Mouse (Mus musculus) bone marrow, adult 2 months (tissue): Measurements from ENCODE around the gene Gtf2h3. TPM values are rescaled to one million over a fixed set of nuclear protein-coding genes. Genes with fewer than 3 reads are reported as not detected.

Experiments
- H3K27ac ChIP-seq: fragments of 200-500 bp; 2 replicates; pipeline ENCODE4 v1.5.1; 2012; ENCODE audit warnings: low read depth, mild to moderate bottlenecking, control low read depth, inconsistent platforms, low read length; ENCODE audit not compliant: control insufficient read depth, poor library complexity, insufficient read depth
- H3K4me1 ChIP-seq: fragments of 200-500 bp; 2 replicates; pipeline ENCODE4 v1.6.1; 2011; ENCODE audit warnings: low read length; ENCODE audit not compliant: control insufficient read depth, insufficient read depth
- H3K4me3 ChIP-seq: fragments of 200-500 bp; replicated peaks from 2 replicates; pipeline ENCODE3; 2011; ENCODE audit warnings: mild to moderate bottlenecking, low read depth, low read length, control low read depth; ENCODE audit not compliant: control insufficient read depth
- CTCF ChIP-seq: fragments of 200-500 bp; IDR thresholded peaks from 2 replicates; pipeline ENCODE4 v1.5.1; 2011; ENCODE audit warnings: low read length, control low read depth; ENCODE audit not compliant: control insufficient read depth, insufficient read depth
- POLR2A ChIP-seq: fragments of 200-500 bp; IDR thresholded peaks from 2 replicates; pipeline ENCODE4 v1.6.1; 2011; ENCODE audit warnings: low read depth, mild to moderate bottlenecking, control low read depth, low read length, borderline replicate concordance; ENCODE audit not compliant: control insufficient read depth
- whole genome bisulfite sequencing: fragments of 180-500 bp; shearing (Covaris S2); methylation state at CpG from one replicate; pipeline ENCODE4 v1.1.7; 2018; 5-methylcytosine and 5-hydroxymethylcytosine counted together
- polyA plus RNA-seq: library from polyadenylated mRNA; stranded (reverse); fragments of >200 nt; gene quantifications from 2 replicates; pipeline ENCODE4 v1.2.4, GENCODE M21; 2011; ENCODE audit warnings: low replicate concordance; ENCODE audit not compliant: missing spikeins, insufficient read depth, insufficient read length

Gene Gtf2h3
- polyA plus RNA-seq, result 7.8 and 8.3 TPM in 2 replicates

DNA sequence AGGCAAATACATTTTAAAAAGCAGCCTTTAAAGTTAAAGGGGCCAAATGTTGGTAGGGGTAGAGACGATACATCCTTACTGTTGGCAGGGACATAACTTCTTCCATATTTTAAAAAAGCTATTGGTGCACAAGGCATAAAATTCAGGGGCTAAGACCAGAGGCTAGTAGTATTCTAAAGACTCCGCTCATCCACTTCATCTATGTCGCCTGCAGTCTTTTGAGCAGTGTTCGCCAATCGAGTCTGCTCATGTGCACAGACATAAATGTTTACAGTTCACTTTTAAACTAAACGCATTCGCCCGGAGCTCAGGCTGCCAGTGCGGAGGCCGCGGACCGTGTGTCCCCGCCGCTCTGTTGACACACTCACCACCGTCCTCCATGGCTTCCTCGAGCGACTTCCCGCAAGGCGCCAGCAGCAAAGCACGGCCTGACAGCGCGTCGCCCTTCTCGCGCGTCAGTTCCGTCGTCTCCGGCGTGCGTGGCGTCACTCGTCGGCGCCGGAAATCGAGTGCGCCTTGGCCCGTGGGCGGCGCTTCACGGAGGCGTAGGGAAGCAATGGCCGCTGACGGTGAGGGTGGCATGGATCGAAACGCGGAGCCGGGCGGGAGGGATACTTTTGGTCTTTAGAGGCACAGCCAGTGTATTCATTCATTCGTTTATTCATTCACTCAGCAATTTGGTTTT lies at the start of gene Gtf2h3, which contains the start of gene Eif2b1:
TSS of gene Gtf2h3 (plus strand) at position 508 of the 685 bp plus-strand sequence.
TSS of gene Eif2b1 (minus strand) at position 499 of the 685 bp plus-strand sequence.
- Histone ChIP-seq H3K4me3 (peak within 1 kb of the TSS; percentile 82), H3K27ac (peak within 1 kb of the TSS; percentile 43), H3K4me1 (no peaks in the 10 kb centered on the region; the same call in 1 of the 2 replicates)
- WGBS, result 1% methylated on average over 51 of the region's 51 CpGs
- TF ChIP-seq POLR2A (peak; percentile 94; the same call in 1 of the 2 replicates), CTCF (no peak)

DNA sequence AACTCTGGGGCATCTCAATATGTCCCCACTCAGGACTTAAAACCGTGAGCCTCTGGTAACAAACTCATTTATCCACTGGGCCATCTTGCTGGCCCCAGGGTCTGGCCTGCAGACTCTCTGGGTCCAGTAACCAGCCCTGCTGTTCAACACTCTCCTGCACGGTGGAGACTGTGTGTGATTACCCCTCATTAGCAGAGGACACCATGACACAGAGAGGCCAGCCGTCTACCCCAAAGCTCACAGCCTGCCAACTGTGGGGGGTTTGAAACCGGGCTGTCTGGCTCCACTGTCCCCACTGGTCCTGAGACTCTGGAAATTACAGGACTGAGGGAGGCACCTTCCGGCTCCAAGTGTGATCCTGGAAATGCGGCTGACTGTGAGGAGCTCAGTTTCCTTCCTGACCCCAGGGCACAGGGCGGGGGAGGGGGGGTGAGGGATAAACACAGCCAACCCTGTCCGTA lies 49.7 kb upstream of the Gtf2h3 start:
- no peak for TF ChIP-seq POLR2A
- TF ChIP-seq CTCF, result no peak
- 59% methylated on average over 8 of the region's 8 CpGs for WGBS
- no peak overlapping the region for H3K27ac ChIP-seq
- no peak overlapping the region for H3K4me3 ChIP-seq
- H3K4me1 ChIP-seq, result no peaks in the 10 kb centered on the region

DNA sequence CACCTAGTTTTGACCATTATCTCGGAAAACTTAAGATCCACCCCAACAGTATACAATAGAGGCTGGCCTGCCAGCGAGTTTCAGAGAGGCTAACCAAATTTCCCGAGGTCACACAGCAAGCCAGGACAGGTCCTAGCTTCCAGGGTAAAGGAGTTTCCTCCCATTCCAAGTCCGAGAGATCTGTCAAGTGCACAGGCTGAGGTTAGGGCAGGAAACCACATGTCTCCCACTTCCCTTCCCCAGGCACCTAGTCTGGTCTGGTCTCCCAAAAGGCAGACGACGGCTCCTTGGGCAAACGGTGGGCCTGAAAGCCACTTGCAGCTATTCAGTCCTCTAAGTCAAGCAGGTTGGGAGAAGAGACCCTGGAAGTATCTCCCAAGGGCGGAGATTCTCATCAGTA lies 49.2 kb upstream of the Gtf2h3 start:
- H3K4me3 ChIP-seq, result no peak overlapping the region
- WGBS, result 15% methylated on average over 8 of the region's 8 CpGs
- TF ChIP-seq CTCF (no peak), POLR2A (no peak)
- no peak overlapping the region for H3K27ac ChIP-seq
- no peaks in the 10 kb centered on the region for H3K4me1 ChIP-seq

DNA sequence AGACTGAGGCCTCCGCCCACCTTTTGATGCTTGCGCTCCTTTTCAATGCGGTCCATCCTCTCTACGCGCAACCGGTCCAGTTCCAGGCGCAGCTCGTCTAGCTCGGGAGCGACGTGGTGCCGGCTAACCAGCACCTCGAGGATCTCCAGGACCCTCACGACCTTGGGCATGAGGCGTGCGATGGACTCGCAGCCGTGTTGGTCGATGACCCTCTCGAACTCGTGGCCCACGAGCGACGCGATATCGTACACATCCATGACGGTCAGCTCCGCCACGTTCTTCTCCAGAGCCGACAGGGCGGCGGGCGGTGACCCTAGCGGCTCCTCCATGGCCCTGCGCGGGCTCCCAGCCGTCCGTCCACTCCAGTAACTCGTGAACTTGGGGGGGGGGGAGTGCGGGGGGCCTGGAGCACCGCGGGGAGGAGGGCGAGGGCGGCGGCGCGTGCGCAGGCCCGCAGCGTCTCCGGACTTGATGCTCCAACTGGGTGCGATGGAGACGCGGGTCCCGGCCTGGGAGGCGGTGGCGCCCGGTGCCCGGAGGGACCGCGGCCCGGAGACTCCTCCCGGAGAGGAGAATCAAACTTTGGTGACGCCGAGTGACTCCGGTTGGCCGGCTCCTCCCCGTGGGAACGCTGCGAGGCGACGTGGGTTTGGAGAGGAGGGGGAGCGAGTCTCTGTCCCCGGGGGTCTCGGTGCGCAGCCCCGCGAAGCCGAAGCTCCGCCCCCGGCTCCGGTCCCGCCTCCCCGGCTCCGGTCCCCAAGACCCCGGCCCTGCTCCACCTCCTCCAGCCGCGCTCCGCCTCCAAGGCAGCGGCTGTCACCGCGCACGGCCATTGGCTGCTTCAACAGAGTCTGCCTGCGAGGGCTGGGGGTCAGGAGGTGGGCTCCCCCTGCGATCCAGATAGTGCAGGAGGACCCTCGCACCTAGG lies 48.0 kb upstream of the Gtf2h3 start, which contains the start of gene Rilpl1:
TSS of gene Rilpl1 (minus strand) at position 737 of the 928 bp plus-strand sequence.
- Histone ChIP-seq H3K27ac (no peak within 1 kb of the TSS), H3K4me1 (no peaks in the 10 kb centered on the region), H3K4me3 (peak within 1 kb of the TSS; percentile 54)
- under 1% methylated on average over 95 of the region's 96 CpGs for WGBS
- no peak for TF ChIP-seq CTCF
- no peak for TF ChIP-seq POLR2A

DNA sequence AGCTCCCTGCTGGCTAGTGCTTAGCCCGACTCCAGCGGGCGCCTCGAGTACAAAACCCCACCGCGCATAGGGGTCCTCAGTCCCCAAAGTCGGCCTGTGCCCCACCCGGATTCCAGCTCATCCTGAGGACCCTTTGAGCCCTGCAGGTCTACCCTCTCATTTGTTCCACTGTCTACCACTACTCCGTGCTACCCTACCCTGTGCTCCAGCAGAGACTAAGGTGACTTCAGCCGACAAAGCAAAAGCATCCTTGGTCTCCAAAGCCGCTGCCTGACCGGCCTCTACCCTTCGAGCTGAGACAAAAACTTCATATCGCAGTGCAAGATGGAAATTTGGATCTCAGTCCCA lies 47.4 kb upstream of the Gtf2h3 start:
- Histone ChIP-seq H3K4me1 (no peaks in the 10 kb centered on the region), H3K4me3 (no peak overlapping the region), H3K27ac (no peak overlapping the region)
- TF ChIP-seq CTCF, result no peak
- TF ChIP-seq POLR2A, result no peak
- 18% methylated on average over 14 of the region's 14 CpGs for WGBS

DNA sequence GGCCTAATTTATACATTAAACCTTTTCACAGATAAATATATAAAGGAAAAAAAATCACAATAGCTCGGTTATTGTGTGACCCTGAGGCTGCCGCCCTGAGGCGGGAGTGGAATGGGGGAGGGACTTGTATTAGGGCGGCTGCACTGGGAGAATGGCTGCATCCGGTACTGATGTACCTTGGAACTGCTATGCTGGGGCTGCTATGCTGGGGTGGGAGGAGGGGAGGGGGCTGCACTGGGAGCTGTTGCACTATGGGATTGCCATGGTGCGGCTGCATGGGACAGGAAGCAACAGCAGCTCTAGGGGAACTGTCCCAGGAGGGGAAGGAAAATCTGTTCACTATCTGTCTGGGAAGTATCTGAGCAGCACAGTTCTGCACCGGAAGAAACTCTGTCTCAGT lies 46.5 kb upstream of the Gtf2h3 start:
- WGBS, result 25% methylated on average over 7 of the region's 7 CpGs
- no peak overlapping the region for H3K27ac ChIP-seq
- no peak overlapping the region for H3K4me3 ChIP-seq
- TF ChIP-seq POLR2A (no peak), CTCF (no peak)
- no peaks in the 10 kb centered on the region for H3K4me1 ChIP-seq

DNA sequence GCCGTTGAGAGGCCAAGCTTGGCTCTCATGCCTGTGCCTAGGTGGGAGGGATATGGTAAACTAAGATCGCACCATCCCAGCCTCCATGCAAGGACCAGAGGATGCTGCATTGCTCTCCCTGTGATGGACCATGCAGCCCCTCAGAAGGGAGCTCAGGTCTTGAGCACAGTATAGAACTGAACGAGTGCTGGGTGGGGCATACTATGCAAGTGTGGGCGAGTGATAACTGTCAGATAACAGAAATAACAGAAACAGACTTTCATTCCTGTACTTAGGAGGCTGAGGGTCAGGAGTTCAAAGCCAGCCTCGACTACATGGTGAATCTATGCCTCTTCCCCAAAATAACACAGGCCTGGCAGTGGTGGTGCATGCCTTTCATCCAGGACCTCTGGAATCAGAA lies 43.9 kb upstream of the Gtf2h3 start:
- TF ChIP-seq POLR2A, result no peak
- no peak for TF ChIP-seq CTCF
- 60% methylated on average over 5 of the region's 5 CpGs for WGBS
- H3K4me3 ChIP-seq, result no peak overlapping the region
- H3K27ac ChIP-seq, result no peak overlapping the region
- H3K4me1 ChIP-seq, result no peaks in the 10 kb centered on the region

DNA sequence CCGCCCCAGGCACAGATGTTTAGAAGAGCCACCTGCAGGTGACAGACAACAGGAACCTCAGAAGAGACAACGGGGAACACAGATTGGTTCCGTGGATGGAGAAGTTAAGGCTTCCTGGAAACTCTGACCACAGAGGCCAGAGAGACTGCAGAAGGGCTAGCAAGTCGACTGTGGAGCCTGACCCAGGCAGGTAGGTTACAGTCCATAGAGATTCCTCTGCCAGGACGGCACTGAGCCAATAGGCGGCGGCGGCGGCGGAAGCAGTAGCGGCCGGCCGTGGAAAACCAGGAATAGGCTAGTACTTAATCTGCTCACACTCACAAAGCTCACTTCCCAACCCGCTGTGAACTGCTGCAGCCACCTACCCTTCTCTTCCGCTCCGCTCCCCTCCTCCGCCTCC lies 42.2 kb upstream of the Gtf2h3 start:
- no peak overlapping the region for H3K4me3 ChIP-seq
- 11% methylated on average over 17 of the region's 17 CpGs for WGBS

More for the DNA sequence above, 42.2 kb upstream of the Gtf2h3 start:
- TF ChIP-seq CTCF (no peak), POLR2A (no peak)
- Histone ChIP-seq H3K27ac (no peak overlapping the region), H3K4me1 (no peaks in the 10 kb centered on the region; the same call in 1 of the 2 replicates)
